Mouse (Mus musculus): Measurements from ENCODE around the gene Mdm2.

GRCm38 (mm10) chr10:117738140-117738921, 27.8 kb upstream of the Mdm2 start:
- TF ChIP-seq POLR2A (IDR thresholded peaks at IDR 0.05; ENCODE audit: insufficient read depth, low read depth, low read length) (no peak), CTCF (IDR thresholded peaks at IDR 0.05; ENCODE audit: insufficient read depth, low read depth, low read length) (no peak)

Data from olfactory bulb, adult 2 months (tissue).